Mouse (Mus musculus) limb, embryonic 11.5 days (tissue): Measurements from ENCODE around the gene Stmnd1. TPM values are rescaled to one million over a fixed set of nuclear protein-coding genes. Genes with fewer than 3 reads are reported as not detected.
"Not testable (repeated sequence)": the region's sequence is repeated elsewhere in the genome, so short reads cannot be mapped to it uniquely, and the experiment has no call there.

Source experiments
- ATAC-seq: fragments of 200-750 bp; cut with Nextera tagmentation; 2 replicates; pipeline ENCODE4 v1.8.0; 2017; ENCODE audit warnings: low read depth; ENCODE audit not compliant: insufficient number of reproducible peaks, low FRiP score, low TSS enrichment
- DNase-seq: peaks from one replicate; pipeline ENCODE4 v3.0.0-alpha.2; 2015; ENCODE audit warnings: low spot score
- H3K27ac ChIP-seq: fragments of 300-500 bp; sonication (generic); replicated peaks from 2 replicates; pipeline ENCODE4 v1.5.1; 2014; ENCODE audit warnings: low read depth, mild to moderate bottlenecking, low read length
- H3K27me3 ChIP-seq: fragments of 300-500 bp; sonication (generic); 2 replicates; pipeline ENCODE4 v1.6.1; 2014; ENCODE audit warnings: mild to moderate bottlenecking, low read length, mixed read lengths; ENCODE audit not compliant: control insufficient read depth, insufficient read depth
- H3K36me3 ChIP-seq: fragments of 300-500 bp; sonication (generic); 2 replicates; pipeline ENCODE4 v1.6.1; 2014; ENCODE audit warnings: mild to moderate bottlenecking, low read length, moderate library complexity, mixed read lengths; ENCODE audit not compliant: control insufficient read depth, insufficient read depth
- H3K4me1 ChIP-seq: fragments of 300-500 bp; sonication (generic); 2 replicates; pipeline ENCODE4 v1.6.1; 2014; ENCODE audit warnings: low read length, mixed read lengths; ENCODE audit not compliant: control insufficient read depth, insufficient read depth
- H3K4me2 ChIP-seq: fragments of 300-500 bp; sonication (generic); 2 replicates; pipeline ENCODE4 v1.6.1; 2014; ENCODE audit warnings: low read depth, mild to moderate bottlenecking, moderate library complexity; ENCODE audit not compliant: severe bottlenecking
- H3K4me3 ChIP-seq: fragments of 300-500 bp; sonication (generic); 2 replicates; pipeline ENCODE4 v1.5.1; 2014; ENCODE audit warnings: low read depth, low read length
- H3K9ac ChIP-seq: fragments of 300-500 bp; sonication (generic); 2 replicates; pipeline ENCODE4 v1.6.1; 2014; ENCODE audit warnings: mild to moderate bottlenecking, low read length
- H3K9me3 ChIP-seq: fragments of 300-500 bp; sonication (generic); 2 replicates; pipeline ENCODE4 v1.6.1; 2016; ENCODE audit warnings: low read length; ENCODE audit not compliant: control insufficient read depth
- WGBS: fragments of 180-500 bp; shearing (Covaris S2); extraction: QIAGEN DNeasy Blood & Tissue Kit; methylation state at CpG from one replicate; pipeline ENCODE4 v1.1.7; 2014; 5-methylcytosine and 5-hydroxymethylcytosine counted together
- polyA plus RNA-seq: library from polyadenylated mRNA; unstranded; fragments of >200 nt; fragmentation: Nextera tagmentation; extraction: Ambion mirVana; gene quantifications from 2 replicates; pipeline ENCODE4 v1.2.1, GENCODE M21; 2014

Gene Stmnd1
- polyA plus RNA-seq, 1 experiment from 2014 or later, result not detected

GRCm38 (mm10) chr13:46313176-46313575, 39.7 kb downstream of the Stmnd1 start:
- Histone ChIP-seq H3K27me3 (no peaks in the 10 kb centered on the region), H3K36me3 (no peaks in the 10 kb centered on the region), H3K27ac (no peak overlapping the region), H3K9ac (no peak overlapping the region), H3K4me1 (no peaks in the 10 kb centered on the region), H3K4me3 (no peak overlapping the region), H3K9me3 (no peaks in the 10 kb centered on the region; the same call in 1 of the 2 replicates), H3K4me2 (no peak overlapping the region)
- no peak for ATAC-seq
- no peak for DNase-seq
- WGBS, result 82% methylated on average over 5 of the region's 5 CpGs

GRCm38 (mm10) chr13:46315165-46315564, 41.6 kb downstream of the Stmnd1 start:
- Histone ChIP-seq H3K27ac (no peak overlapping the region), H3K4me3 (no peak overlapping the region), H3K4me2 (no peak overlapping the region), H3K36me3 (no peaks in the 10 kb centered on the region), H3K9ac (no peak overlapping the region), H3K4me1 (no peaks in the 10 kb centered on the region), H3K27me3 (no peaks in the 10 kb centered on the region), H3K9me3 (no peaks in the 10 kb centered on the region; the same call in 1 of the 2 replicates)
- no peak for DNase-seq
- WGBS, result 90% methylated on average over 7 of the region's 7 CpGs
- no peak for ATAC-seq

DNA sequence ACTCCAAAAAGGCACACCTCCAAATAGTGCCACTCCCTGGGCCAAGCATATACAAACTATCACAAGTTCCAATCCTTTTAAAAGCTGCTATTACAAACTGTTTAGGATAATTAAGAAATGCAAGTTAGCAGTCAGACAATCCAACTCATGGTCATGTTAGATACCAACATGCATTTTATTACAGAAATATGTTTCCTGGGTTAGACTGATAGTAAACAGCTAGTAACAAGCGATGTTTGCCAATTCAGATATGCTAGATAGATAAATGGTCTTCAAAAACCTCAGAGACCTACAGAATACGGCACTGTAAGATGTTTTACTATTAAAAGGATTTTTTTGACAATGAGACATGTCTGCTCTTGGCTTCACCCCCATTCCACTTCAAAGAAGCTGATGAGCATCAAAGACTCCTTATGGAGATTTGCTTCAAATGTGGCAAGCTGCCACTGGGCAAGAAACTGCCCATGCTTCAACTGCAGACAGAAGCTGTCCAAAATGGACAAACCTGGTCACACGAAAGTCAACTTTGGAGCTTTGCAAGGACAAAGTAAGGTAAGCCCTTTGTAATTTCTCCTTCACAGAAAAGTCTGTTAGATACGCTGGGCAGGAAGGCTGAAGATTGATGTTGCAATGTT, 52.9 kb downstream of the Stmnd1 start:
- Histone ChIP-seq H3K27ac (no peak overlapping the region), H3K4me3 (no peak overlapping the region), H3K36me3 (no peaks in the 10 kb centered on the region), H3K4me2 (no peak overlapping the region), H3K9ac (no peak overlapping the region), H3K27me3 (no peaks in the 10 kb centered on the region), H3K4me1 (no peaks in the 10 kb centered on the region), H3K9me3 (no peaks in the 10 kb centered on the region)
- 83% methylated on average over 4 of the region's 4 CpGs for WGBS
- DNase-seq, result no peak
- no peak for ATAC-seq

DNA sequence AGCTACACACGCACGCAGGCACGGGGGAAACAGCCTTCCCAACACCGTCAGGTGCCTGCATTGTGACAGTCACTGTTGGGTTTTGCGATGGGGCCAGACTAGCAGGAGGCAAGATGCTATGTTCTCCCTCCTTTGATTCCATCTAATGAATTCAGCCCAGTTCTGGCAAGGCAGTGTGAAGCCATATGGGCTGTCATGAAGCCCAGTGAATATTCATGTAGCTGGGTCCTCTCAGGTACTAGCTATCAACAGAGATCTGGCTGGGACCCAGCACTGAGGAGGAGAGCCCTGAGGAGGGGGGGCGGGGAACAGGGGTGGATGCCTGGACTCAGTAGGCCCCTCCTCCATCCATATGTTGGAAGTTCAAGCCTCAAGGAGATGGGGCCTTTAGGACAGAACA, 61.5 kb downstream of the Stmnd1 start:
- no peak overlapping the region for H3K4me3 ChIP-seq
- H3K27me3 ChIP-seq, result no peaks in the 10 kb centered on the region
- H3K9me3 ChIP-seq, result no peaks in the 10 kb centered on the region
- ATAC-seq, result no peak
- H3K4me1 ChIP-seq, result 0 out of 2 replicates have a peak, but pooled peaks cover 3% of the 10 kb centered on the region
- 52% methylated on average over 6 of the region's 6 CpGs for WGBS
- no peak overlapping the region for H3K9ac ChIP-seq
- H3K4me2 ChIP-seq, result no peak overlapping the region
- DNase-seq, result no peak
- no peaks in the 10 kb centered on the region for H3K36me3 ChIP-seq
- no peak overlapping the region for H3K27ac ChIP-seq

DNA sequence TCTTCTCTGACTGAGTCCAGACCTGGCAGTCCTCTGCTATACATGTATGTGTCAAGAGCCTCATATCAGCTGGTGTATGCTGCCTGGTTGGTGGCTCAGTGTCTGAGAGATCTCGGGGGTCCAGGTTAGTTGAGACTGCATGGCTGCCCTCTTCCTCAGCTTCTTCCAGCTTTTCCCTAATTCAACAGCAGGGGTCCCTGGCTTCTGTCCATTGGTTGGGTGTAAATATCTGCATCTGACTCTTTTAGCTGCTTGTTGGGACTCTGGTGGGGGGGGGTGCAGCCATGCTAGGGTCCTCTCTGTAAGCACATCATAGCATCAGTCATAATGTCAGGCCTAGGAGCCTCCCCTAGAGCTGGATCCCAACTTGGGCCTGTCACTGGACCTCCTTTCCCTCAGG, 62.8 kb downstream of the Stmnd1 start:
- not testable (repeated sequence) for H3K27me3 ChIP-seq, H3K4me3 ChIP-seq, H3K9me3 ChIP-seq, DNase-seq, H3K27ac ChIP-seq, ATAC-seq, H3K9ac ChIP-seq, H3K4me1 ChIP-seq, H3K4me2 ChIP-seq, H3K36me3 ChIP-seq
- WGBS, result 87% methylated on average over 1 of the region's 1 CpGs

DNA sequence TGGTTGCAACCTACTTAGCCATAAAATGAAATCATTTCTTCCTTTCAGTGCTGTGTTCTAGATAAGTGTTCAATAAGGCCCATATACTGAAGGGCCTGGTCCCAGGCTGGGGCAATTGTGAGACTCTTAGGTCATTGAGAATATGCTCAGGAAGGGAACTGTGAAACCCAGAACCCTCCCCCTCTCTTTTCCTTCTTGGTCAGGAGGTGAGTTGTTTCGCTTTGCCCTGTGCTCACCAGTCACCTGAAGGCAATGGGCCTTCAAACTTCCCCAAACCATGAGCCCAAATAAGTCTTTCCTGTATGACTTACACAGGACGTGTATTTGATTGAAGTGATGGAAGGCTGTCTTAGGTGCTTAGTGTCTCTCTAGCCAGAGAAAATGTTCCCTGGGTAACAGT, 64.3 kb downstream of the Stmnd1 start:
- H3K27ac ChIP-seq, result no peak overlapping the region
- H3K9ac ChIP-seq, result no peak overlapping the region
- H3K4me1 ChIP-seq, result 0 out of 2 replicates have a peak, but pooled peaks cover 4% of the 10 kb centered on the region
- 86% methylated on average over 2 of the region's 2 CpGs for WGBS
- H3K4me2 ChIP-seq, result no peak overlapping the region
- DNase-seq (no peak), ATAC-seq (no peak)
- no peaks in the 10 kb centered on the region for H3K36me3 ChIP-seq
- H3K27me3 ChIP-seq, result no peaks in the 10 kb centered on the region
- H3K9me3 ChIP-seq, result no peaks in the 10 kb centered on the region
- H3K4me3 ChIP-seq, result no peak overlapping the region

GRCm38 (mm10) chr13:46339954-46340353, 66.4 kb downstream of the Stmnd1 start:
- Histone ChIP-seq H3K27me3 (no peaks in the 10 kb centered on the region), H3K27ac (no peak overlapping the region), H3K9ac (no peak overlapping the region), H3K36me3 (no peaks in the 10 kb centered on the region), H3K4me3 (no peak overlapping the region), H3K4me1 (0 out of 2 replicates have a peak, but pooled peaks cover 4% of the 10 kb centered on the region), H3K9me3 (no peaks in the 10 kb centered on the region), H3K4me2 (no peak overlapping the region)
- WGBS, result 29% methylated on average over 4 of the region's 4 CpGs
- ATAC-seq (no peak), DNase-seq (peak; percentile 21)

DNA sequence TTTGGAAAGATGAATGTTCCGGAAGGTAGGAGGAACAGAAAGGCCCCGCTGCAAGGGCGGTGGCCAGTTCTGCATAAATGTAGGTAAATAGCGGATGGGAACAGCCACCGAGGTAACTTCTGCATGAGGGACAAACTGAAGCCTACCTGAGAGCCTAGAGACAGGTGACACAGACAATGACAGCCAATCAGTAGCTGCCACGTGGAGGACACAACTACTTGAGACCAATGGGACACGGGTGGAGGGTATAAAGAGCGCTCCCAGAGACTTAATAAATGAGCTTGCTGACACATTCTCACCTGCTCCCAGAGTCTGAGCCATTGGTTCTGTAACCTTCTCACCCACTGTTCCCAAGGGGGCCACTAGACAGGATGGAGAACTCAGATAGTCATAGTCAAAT, 67.1 kb downstream of the Stmnd1 start:
- DNase-seq (no peak), ATAC-seq (no peak)
- H3K4me3 ChIP-seq, result no peak overlapping the region
- H3K36me3 ChIP-seq, result no peaks in the 10 kb centered on the region
- H3K27me3 ChIP-seq, result no peaks in the 10 kb centered on the region
- no peak overlapping the region for H3K4me2 ChIP-seq
- 92% methylated on average over 8 of the region's 8 CpGs for whole genome bisulfite sequencing
- no peaks in the 10 kb centered on the region for H3K9me3 ChIP-seq
- no peak overlapping the region for H3K27ac ChIP-seq
- H3K4me1 ChIP-seq, result 0 out of 2 replicates have a peak, but pooled peaks cover 4% of the 10 kb centered on the region
- no peak overlapping the region for H3K9ac ChIP-seq

DNA sequence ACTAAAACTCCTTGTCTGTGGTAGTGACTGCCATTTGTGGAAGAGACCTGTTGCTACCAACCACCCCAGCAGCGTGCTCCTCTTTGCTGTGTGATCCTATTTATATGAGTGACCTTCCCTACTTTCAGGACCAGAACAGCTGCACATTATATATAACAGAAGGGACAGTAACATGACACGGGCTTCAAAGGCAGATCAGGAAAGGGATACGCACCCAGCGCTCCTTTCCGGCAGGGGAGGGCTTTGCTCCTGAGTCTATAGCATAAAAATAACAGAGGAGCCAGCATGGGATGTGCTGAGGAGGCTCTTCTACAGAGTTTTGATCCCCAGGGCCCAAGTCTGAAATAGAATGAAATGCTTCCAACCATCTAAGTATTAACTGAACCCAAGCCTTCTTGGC, 67.9 kb downstream of the Stmnd1 start:
- Histone ChIP-seq H3K27ac (no peak overlapping the region), H3K9me3 (no peaks in the 10 kb centered on the region), H3K4me1 (0 out of 2 replicates have a peak, but pooled peaks cover 4% of the 10 kb centered on the region), H3K4me3 (no peak overlapping the region), H3K36me3 (no peaks in the 10 kb centered on the region), H3K9ac (no peak overlapping the region), H3K27me3 (no peaks in the 10 kb centered on the region), H3K4me2 (no peak overlapping the region)
- 79% methylated on average over 5 of the region's 5 CpGs for WGBS
- DNase-seq (no peak), ATAC-seq (no peak)
